Mouse (Mus musculus) C2C12 (cell line): ENCODE results near the gene Pole. TPM values are rescaled to one million over a fixed set of nuclear protein-coding genes. Genes with fewer than 3 reads are reported as not detected.

Source experiments
- H3K27me3 ChIP-seq: one replicate; pipeline ENCODE4 v1.6.1; 2011; ENCODE audit not compliant: control insufficient read depth, insufficient read depth, insufficient read length
- H3K36me3 ChIP-seq: one replicate; pipeline ENCODE4 v1.6.1; 2011; ENCODE audit not compliant: control insufficient read depth, insufficient read depth
- H3K4me3 ChIP-seq: one replicate; pipeline ENCODE4 v1.5.1; 2011; ENCODE audit warnings: mild to moderate bottlenecking, control low read depth; ENCODE audit not compliant: poor library complexity, insufficient read depth, severe bottlenecking
- H3K79me2 ChIP-seq: one replicate; pipeline ENCODE4 v1.6.1; 2011; ENCODE audit not compliant: control insufficient read depth, insufficient read depth
- H3K79me3 ChIP-seq: one replicate; pipeline ENCODE4 v1.6.1; 2011; ENCODE audit warnings: low read depth, control low read depth
- H3ac ChIP-seq: one replicate; pipeline ENCODE3; 2011; ENCODE audit warnings: low read depth; ENCODE audit not compliant: control insufficient read depth, insufficient read length
- CEBPB ChIP-seq: IDR thresholded peaks from one replicate; pipeline ENCODE4 v1.6.1; 2011; ENCODE audit warnings: low read depth, mild to moderate bottlenecking, control low read depth, moderate library complexity
- CTCF ChIP-seq: IDR thresholded peaks from one replicate; pipeline ENCODE4 v1.5.1; 2011; ENCODE audit not compliant: control insufficient read depth, insufficient read depth, insufficient read length
- FOSL1 ChIP-seq: IDR thresholded peaks from one replicate; pipeline ENCODE4 v1.8.0; 2011; ENCODE audit warnings: mild to moderate bottlenecking, low read length; ENCODE audit not compliant: poor library complexity, insufficient read depth, severe bottlenecking
- MAX ChIP-seq: IDR thresholded peaks from one replicate; pipeline ENCODE4 v1.6.1; 2011; ENCODE audit warnings: mild to moderate bottlenecking, control low read depth
- MYOD1 ChIP-seq: IDR thresholded peaks from one replicate; pipeline ENCODE4 v1.6.1; 2011; ENCODE audit warnings: low read depth; ENCODE audit not compliant: control insufficient read depth, insufficient read length
- MYOG ChIP-seq: IDR thresholded peaks from one replicate; pipeline ENCODE4 v1.6.1; 2011; ENCODE audit not compliant: control insufficient read depth, insufficient read length; ENCODE audit errors: extremely low read depth
- USF1 ChIP-seq: IDR thresholded peaks from one replicate; pipeline ENCODE4 v1.6.1; 2011; ENCODE audit warnings: low read depth, mild to moderate bottlenecking, control low read depth, moderate library complexity
- polyA plus RNA-seq: library from polyadenylated mRNA; unstranded; fragments of >200 nt; fragmentation: generic; extraction: Trizol; gene quantifications from one replicate; pipeline ENCODE4 v1.2.1, GENCODE M21; 2012; ENCODE audit warnings: missing spikeins

Pole gene
- polyA plus RNA-seq, 1 experiment, result 17.4 TPM

GRCm38 (mm10) chr5:110363179-110363821 is 77.2 kb downstream of the Pole start:
- H3K79me3 ChIP-seq, result no peaks in the 10 kb centered on the region
- TF ChIP-seq MYOG (no peak), CEBPB (no peak), FOSL1 (no peak), USF1 (no peak), MAX (no peak), CTCF (no peak), MYOD1 (no peak)
- H3K79me2 ChIP-seq, result no peaks in the 10 kb centered on the region
- no peak overlapping the region for H3K4me3 ChIP-seq
- H3K27me3 ChIP-seq, result no peaks in the 10 kb centered on the region
- H3K36me3 ChIP-seq, result no peaks in the 10 kb centered on the region
- H3ac ChIP-seq, result no peak overlapping the region

- H3K27me3 ChIP-seq, result no peaks in the 10 kb centered on the region
- TF ChIP-seq MYOG (no peak), MAX (no peak), CEBPB (no peak), MYOD1 (no peak), FOSL1 (no peak), USF1 (no peak), CTCF (no peak)
- no peak overlapping the region for H3K4me3 ChIP-seq
- no peaks in the 10 kb centered on the region for H3K79me3 ChIP-seq
- no peak overlapping the region for H3ac ChIP-seq
- no peaks in the 10 kb centered on the region for H3K36me3 ChIP-seq
- H3K79me2 ChIP-seq, result no peaks in the 10 kb centered on the region
Observed at GRCm38 (mm10) chr5:110363822-110364545, 77.9 kb downstream of the Pole start.

GRCm38 (mm10) chr5:110376802-110377433 is 90.8 kb downstream of the Pole start:
- Histone ChIP-seq H3ac (no peak overlapping the region), H3K79me2 (no peaks in the 10 kb centered on the region), H3K27me3 (no peaks in the 10 kb centered on the region), H3K4me3 (no peak overlapping the region), H3K79me3 (no peaks in the 10 kb centered on the region), H3K36me3 (no peaks in the 10 kb centered on the region)
- no peak for TF ChIP-seq MAX
- TF ChIP-seq USF1, result no peak

GRCm38 (mm10) chr5:110378181-110378583 is 92.1 kb downstream of the Pole start:
- Histone ChIP-seq H3K36me3 (no peaks in the 10 kb centered on the region), H3ac (no peak overlapping the region), H3K4me3 (no peak overlapping the region), H3K79me2 (no peaks in the 10 kb centered on the region), H3K27me3 (no peaks in the 10 kb centered on the region), H3K79me3 (no peaks in the 10 kb centered on the region)
- TF ChIP-seq USF1 (no peak), CTCF (no peak), MAX (no peak), MYOD1 (no peak), CEBPB (no peak), FOSL1 (no peak), MYOG (no peak)

GRCm38 (mm10) chr5:110379086-110379485 is 93.0 kb downstream of the Pole start:
- Histone ChIP-seq H3K27me3 (no peaks in the 10 kb centered on the region), H3K36me3 (no peaks in the 10 kb centered on the region), H3K4me3 (no peak overlapping the region), H3K79me2 (no peaks in the 10 kb centered on the region), H3K79me3 (no peaks in the 10 kb centered on the region), H3ac (no peak overlapping the region)
- TF ChIP-seq MYOD1 (no peak), MAX (no peak), CTCF (no peak)

- Histone ChIP-seq H3K79me3 (no peaks in the 10 kb centered on the region), H3K4me3 (no peak overlapping the region), H3K27me3 (no peaks in the 10 kb centered on the region), H3K36me3 (no peaks in the 10 kb centered on the region), H3K79me2 (no peaks in the 10 kb centered on the region), H3ac (no peak overlapping the region)
- TF ChIP-seq USF1, result no peak
- no peak for TF ChIP-seq MAX
- no peak for TF ChIP-seq FOSL1
- no peak for TF ChIP-seq MYOG
- TF ChIP-seq CEBPB, result no peak
- TF ChIP-seq CTCF, result no peak
- TF ChIP-seq MYOD1, result no peak
Observed at GRCm38 (mm10) chr5:110379823-110380222, 93.7 kb downstream of the Pole start.
